Mouse (Mus musculus) thymus, adult 2 months (tissue): ENCODE data around the gene Gpr18. TPM values are rescaled to one million over a fixed set of nuclear protein-coding genes. Genes with fewer than 3 reads are reported as not detected.

ENCODE experiments used
- DNase-seq: peaks from one replicate; pipeline ENCODE4 v3.0.0; 2021
- H3K27ac ChIP-seq: fragments of 200-500 bp; 2 replicates; pipeline ENCODE4 v1.5.1; 2012; ENCODE audit warnings: low read length, control low read depth; ENCODE audit not compliant: control insufficient read depth, insufficient read depth
- H3K27me3 ChIP-seq: fragments of 200-500 bp; 2 replicates; pipeline ENCODE4 v1.6.1; 2012; ENCODE audit warnings: mild to moderate bottlenecking, low read length, moderate library complexity, mixed read lengths; ENCODE audit not compliant: control insufficient read depth, insufficient read depth
- H3K36me3 ChIP-seq: fragments of 200-500 bp; 2 replicates; pipeline ENCODE4 v1.6.1; 2012; ENCODE audit warnings: mild to moderate bottlenecking, low read length, moderate library complexity; ENCODE audit not compliant: control insufficient read depth, insufficient read depth
- H3K4me1 ChIP-seq: fragments of 200-500 bp; replicated peaks from 2 replicates; pipeline ENCODE4 v1.6.1; 2012; ENCODE audit warnings: low read length; ENCODE audit not compliant: control insufficient read depth, insufficient read depth
- H3K4me3 ChIP-seq: fragments of 200-500 bp; 2 replicates; pipeline ENCODE4 v1.5.1; 2012; ENCODE audit warnings: mild to moderate bottlenecking, low read length, control low read depth, moderate library complexity; ENCODE audit not compliant: control insufficient read depth, insufficient read depth
- CTCF ChIP-seq: fragments of 200-500 bp; IDR thresholded peaks from 2 replicates; pipeline ENCODE4 v1.5.1; 2012; ENCODE audit warnings: mild to moderate bottlenecking, control low read depth, low read length, moderate library complexity, borderline replicate concordance; ENCODE audit not compliant: control insufficient read depth, poor library complexity, insufficient read depth; ENCODE audit errors: extremely low read depth
- POLR2A ChIP-seq: fragments of 200-500 bp; IDR thresholded peaks from 2 replicates; pipeline ENCODE4 v1.6.1; 2012; ENCODE audit warnings: mild to moderate bottlenecking, low read length, control low read depth, moderate library complexity; ENCODE audit not compliant: control insufficient read depth, poor library complexity, insufficient read depth; ENCODE audit errors: extremely low read depth
- WGBS: fragments of 180-500 bp; shearing (Covaris S2); methylation state at CpG from one replicate; pipeline ENCODE4 v1.1.7; 2018; 5-methylcytosine and 5-hydroxymethylcytosine counted together
- polyA plus RNA-seq: library from polyadenylated mRNA; depleted of rRNA; stranded (reverse); fragments of >200 nt; gene quantifications from 2 replicates; pipeline ENCODE4 v1.2.3, GENCODE M21; 2012

Gene Gpr18
- polyA plus RNA-seq, 1 experiment, result 32.8 TPM

DNA sequence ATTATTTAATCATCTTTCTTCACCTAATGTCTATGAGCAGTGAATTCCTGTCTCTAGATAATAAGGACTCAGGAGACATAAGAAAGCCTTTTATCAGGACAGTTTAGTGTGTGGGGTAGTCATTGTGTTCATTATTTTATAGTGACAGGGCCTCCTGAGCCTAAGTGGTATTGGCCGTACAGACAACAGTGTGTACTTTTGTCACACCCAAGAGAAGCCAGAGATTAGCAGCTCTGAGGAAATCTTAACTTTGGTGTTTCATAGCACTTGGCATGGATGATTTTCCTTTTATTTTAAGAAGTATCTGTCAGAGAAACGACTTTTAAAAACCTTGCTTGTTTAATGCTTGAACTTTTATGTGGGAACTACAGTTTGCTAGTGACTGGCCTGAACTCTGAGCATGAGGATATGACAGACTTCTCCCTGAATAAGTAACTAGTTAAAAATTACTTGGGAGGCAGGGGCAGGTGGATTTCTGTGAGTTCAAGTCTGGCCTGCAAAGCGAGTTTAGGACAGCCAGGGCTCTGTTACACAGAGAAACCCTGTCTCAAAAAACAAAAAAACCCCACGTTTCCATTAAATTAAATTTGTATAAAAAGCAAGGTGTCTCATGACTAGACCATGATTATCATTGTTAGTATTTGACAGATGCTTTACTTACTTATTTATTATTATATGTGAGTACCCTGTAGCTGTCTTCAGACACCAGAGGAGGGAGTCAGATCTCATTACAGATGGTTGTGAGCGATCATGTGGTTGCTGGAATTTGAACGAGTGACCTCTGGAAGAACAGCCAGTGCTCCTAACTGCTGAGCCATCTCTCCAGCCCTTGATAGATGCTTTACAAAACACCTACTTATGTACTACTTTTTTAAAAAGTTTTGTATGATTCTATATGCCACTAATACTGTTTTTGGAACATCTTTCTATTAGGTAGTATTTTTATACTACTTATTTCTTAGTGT lies 19.2 kb downstream of the Gpr18 start:
- Histone ChIP-seq H3K36me3 (no peaks in the 10 kb centered on the region), H3K27me3 (no peaks in the 10 kb centered on the region), H3K4me3 (no peak overlapping the region), H3K4me1 (peaks cover 21% of the 10 kb centered on the region), H3K27ac (no peak overlapping the region)
- no peak for TF ChIP-seq CTCF
- TF ChIP-seq POLR2A, result no peak
- DNase-seq, result no peak
- 86% methylated on average over 6 of the region's 6 CpGs for WGBS

DNA sequence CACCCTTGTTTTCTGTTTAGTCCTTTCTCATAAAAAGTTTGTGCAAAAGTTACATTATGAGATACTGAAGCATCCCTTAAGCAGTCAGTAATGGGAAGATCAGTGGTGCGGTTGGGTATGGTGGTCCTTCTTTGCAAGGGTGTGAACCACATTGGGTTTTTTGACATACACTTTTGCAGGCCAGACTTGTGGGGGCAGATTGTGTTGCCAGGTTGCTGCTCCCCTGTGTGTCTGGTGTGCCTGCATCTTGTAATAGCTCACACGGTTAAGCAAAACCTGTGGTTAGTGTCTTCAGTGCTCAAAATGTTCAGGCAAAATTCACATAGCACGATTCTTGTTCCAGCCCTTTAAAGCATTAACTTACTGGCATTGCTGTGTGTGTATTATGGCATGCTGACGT lies 20.3 kb downstream of the Gpr18 start:
- Histone ChIP-seq H3K4me1 (peaks cover 21% of the 10 kb centered on the region), H3K27me3 (no peaks in the 10 kb centered on the region), H3K36me3 (peaks cover 4% of the 10 kb centered on the region; the same call in 1 of the 2 replicates), H3K4me3 (no peak overlapping the region), H3K27ac (0 out of 2 replicates have a peak overlapping the region, but pooled peaks have one; percentile 19)
- 88% methylated on average over 4 of the region's 4 CpGs for WGBS
- no peak for DNase-seq
- no peak for TF ChIP-seq CTCF
- TF ChIP-seq POLR2A, result no peak

DNA sequence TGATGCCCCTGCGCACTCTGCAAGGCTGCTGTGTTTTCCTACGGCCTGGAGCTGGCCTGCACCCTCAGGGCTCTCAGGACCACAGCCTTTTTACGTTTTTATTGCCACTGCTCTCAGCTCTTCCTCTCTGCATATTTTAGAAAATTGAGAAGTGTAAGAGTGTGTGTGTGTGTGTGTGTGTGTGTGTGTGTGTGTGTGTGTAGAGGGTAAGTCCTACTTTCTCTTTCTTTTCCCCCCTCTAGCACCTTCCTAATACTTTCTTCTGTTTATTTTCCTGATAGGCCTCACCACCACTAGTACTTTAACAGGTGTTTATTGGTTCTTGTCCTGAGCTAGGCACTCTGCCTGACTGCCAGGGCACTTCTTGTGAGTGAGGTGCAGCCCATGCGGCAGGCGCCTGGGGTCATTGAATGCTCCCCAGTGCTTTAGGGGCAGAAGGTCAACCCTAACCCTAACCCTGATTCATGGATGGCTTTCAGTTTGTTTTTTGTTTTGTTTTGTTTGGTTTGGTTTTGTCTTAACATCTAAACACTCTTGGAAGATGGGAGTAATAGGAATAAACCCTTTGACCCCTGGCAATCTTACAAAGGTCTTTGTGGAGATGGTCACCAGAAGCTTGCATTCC lies 21.0 kb downstream of the Gpr18 start:
- Histone ChIP-seq H3K36me3 (peaks cover 4% of the 10 kb centered on the region; the same call in 1 of the 2 replicates), H3K4me3 (no peak overlapping the region), H3K27ac (no peak overlapping the region), H3K27me3 (no peaks in the 10 kb centered on the region), H3K4me1 (peaks cover 19% of the 10 kb centered on the region)
- DNase-seq, result no peak
- TF ChIP-seq CTCF (no peak), POLR2A (no peak)
- 75% methylated on average over 5 of the region's 5 CpGs for WGBS

DNA sequence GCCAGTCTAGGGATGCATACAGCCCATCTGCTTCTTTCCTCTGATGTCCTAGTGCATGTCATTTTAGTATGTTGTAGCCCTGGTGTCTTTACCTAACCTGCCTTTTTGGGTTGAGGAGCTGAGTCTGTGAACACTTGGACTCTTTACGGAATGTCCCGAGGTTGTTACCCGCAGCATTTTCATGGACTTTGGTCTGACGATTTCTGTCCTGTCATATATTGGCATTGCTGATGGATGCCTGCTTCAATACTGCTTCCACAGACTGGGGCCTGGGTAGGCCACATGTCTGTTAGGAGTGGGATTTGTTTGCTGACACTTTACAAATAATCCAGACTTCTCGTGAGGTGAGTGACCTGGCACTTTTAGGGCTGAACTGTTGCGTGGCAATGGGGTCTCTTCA lies 21.8 kb downstream of the Gpr18 start:
- H3K4me3 ChIP-seq, result no peak overlapping the region
- no peak overlapping the region for H3K27ac ChIP-seq
- peaks cover 13% of the 10 kb centered on the region for H3K4me1 ChIP-seq
- no peak for DNase-seq
- no peaks in the 10 kb centered on the region for H3K27me3 ChIP-seq
- WGBS, result 96% methylated on average over 6 of the region's 6 CpGs
- peaks cover 4% of the 10 kb centered on the region; the same call in 1 of the 2 replicates for H3K36me3 ChIP-seq
- no peak for TF ChIP-seq POLR2A
- TF ChIP-seq CTCF, result no peak

DNA sequence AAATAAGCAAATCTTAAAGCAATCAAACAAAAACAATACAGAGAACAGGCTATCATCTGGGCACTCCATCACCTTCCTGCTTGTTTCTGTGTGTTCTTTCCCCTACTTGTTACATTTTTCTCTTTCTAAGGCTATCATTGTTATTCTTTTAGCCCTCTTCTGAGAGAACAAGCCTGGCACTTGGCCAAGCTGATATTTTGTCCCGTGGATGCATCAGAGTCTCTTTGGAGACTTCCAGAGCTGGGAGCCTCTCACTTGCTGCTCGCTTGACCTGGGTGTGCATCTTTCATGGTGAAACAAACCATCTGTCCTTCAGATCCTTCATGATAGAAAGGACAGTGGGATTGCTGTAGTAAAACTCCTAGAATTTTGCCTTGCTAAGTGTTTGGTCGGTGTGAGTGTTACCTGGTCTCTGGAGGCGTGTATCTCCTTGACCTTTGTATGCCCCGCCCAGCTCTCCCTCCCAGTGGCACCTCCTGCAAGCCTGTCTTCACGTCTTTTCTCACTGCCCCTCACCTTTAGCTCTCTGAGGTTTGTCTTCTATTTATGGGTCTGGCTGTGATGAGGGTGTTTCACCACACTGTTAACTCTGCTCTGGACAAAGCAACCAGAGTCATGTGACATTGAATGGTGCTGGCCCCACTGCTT lies 31.3 kb downstream of the Gpr18 start:
- H3K27me3 ChIP-seq, result no peaks in the 10 kb centered on the region
- TF ChIP-seq POLR2A (no peak), CTCF (no peak)
- WGBS, result 87% methylated on average over 6 of the region's 6 CpGs
- no peak overlapping the region for H3K27ac ChIP-seq
- no peaks in the 10 kb centered on the region for H3K36me3 ChIP-seq
- no peak overlapping the region for H3K4me3 ChIP-seq
- DNase-seq, result no peak
- H3K4me1 ChIP-seq, result peaks cover 25% of the 10 kb centered on the region

DNA sequence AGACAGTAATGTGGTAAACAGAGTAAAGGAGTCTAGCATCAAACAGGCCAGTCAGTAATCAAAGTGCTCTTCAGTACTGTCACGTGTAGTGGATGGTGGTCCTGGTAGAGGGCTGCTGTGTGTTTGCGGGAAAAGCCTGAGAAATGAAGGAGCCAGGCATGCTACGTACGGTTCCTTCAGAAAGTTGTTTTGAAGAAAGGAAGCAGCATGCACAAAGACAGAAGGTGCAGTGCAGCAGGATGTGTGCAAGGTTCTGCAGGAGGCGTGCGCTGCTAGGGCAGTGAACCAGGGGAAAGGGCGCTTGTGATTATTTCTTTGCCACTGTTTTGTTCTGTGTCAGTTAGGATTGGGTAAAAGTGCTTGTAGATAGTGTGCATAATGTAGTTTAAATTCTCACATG lies 34.4 kb downstream of the Gpr18 start:
- WGBS, result 15% methylated on average over 7 of the region's 7 CpGs
- no peaks in the 10 kb centered on the region for H3K27me3 ChIP-seq
- H3K4me1 ChIP-seq, result peaks cover 25% of the 10 kb centered on the region
- H3K36me3 ChIP-seq, result no peaks in the 10 kb centered on the region
- H3K27ac ChIP-seq, result peak overlapping the region; percentile 91
- H3K4me3 ChIP-seq, result no peak overlapping the region
- TF ChIP-seq CTCF (no peak), POLR2A (no peak)
- DNase-seq, result peak; percentile 58
